Mouse (Mus musculus): Measurements from ENCODE around the gene Taldo1.
A peak's percentile ranks its signal among the peaks of the same experiment; 100 is the strongest.
"Not testable (repeated sequence)": the region's sequence is repeated elsewhere in the genome, so short reads cannot be mapped to it uniquely, and the experiment has no call there.

Taldo1 gene

GRCm38 (mm10) chr7:141388487-141389109, 3.4 kb upstream of the Taldo1 start:
- no peak for DNase-seq

- DNase-seq, result no peak
Measured at GRCm38 (mm10) chr7:141390326-141391259, 1.4 kb upstream of the Taldo1 start.

GRCm38 (mm10) chr7:141392552-141393222, 688 bp downstream of the Taldo1 start:
- no peak for DNase-seq

- DNase-seq, result no peak
Measured at GRCm38 (mm10) chr7:141394158-141394557, 2.2 kb downstream of the Taldo1 start.

GRCm38 (mm10) chr7:141394771-141395170, 2.8 kb downstream of the Taldo1 start:
- peak; percentile 38 to 65 for DNase-seq

GRCm38 (mm10) chr7:141395348-141395747, 3.3 kb downstream of the Taldo1 start:
- DNase-seq, result no peak

- DNase-seq, result peak in 1 of 2 experiments; percentile 48
Measured at GRCm38 (mm10) chr7:141403305-141403704, 11.3 kb downstream of the Taldo1 start.

- no peak for DNase-seq
Measured at GRCm38 (mm10) chr7:141405466-141405865, 13.5 kb downstream of the Taldo1 start.

- DNase-seq, result not testable (repeated sequence)
Measured at GRCm38 (mm10) chr7:141407670-141408069, 15.7 kb downstream of the Taldo1 start.

GRCm38 (mm10) chr7:141408833-141409232, 16.8 kb downstream of the Taldo1 start:
- peak; percentile 67 to 79 for DNase-seq

- DNase-seq, result no peak
Measured at GRCm38 (mm10) chr7:141410631-141411030, 18.6 kb downstream of the Taldo1 start.

- no peak for DNase-seq
Measured at GRCm38 (mm10) chr7:141411667-141412066, 19.7 kb downstream of the Taldo1 start.

- peak in 1 of 2 experiments; percentile 24 for DNase-seq
Measured at GRCm38 (mm10) chr7:141413331-141413730, 21.3 kb downstream of the Taldo1 start.

GRCm38 (mm10) chr7:141413809-141414584, 22.0 kb downstream of the Taldo1 start, which contains the start of gene Gatd1:
Gene Gatd1 (minus strand): TSS chr7:141414136.
- DNase-seq, result peak; percentile 99

- DNase-seq, result no peak
Measured at GRCm38 (mm10) chr7:141416144-141416841, 24.3 kb downstream of the Taldo1 start.

- DNase-seq, result no peak
Measured at GRCm38 (mm10) chr7:141417731-141418681, 26.0 kb downstream of the Taldo1 start.

- no peak for DNase-seq
Measured at GRCm38 (mm10) chr7:141418970-141419369, 27.0 kb downstream of the Taldo1 start.

- DNase-seq, result no peak
Measured at GRCm38 (mm10) chr7:141420030-141420702, 28.2 kb downstream of the Taldo1 start.

GRCm38 (mm10) chr7:141423811-141424210, 31.8 kb downstream of the Taldo1 start:
- no peak for DNase-seq

Data from spleen, adult 18-20 months (tissue).